Mouse (Mus musculus) MEL (cell line): Measurements from ENCODE around the gene Ubash3b. TPM values are rescaled to one million over a fixed set of nuclear protein-coding genes. Genes with fewer than 3 reads are reported as not detected.

ENCODE experiments used
- DNase-seq: peaks from one replicate; pipeline ENCODE4 v3.0.0; 2011; ENCODE audit warnings: low read depth, low spot score
- H3K27ac ChIP-seq: 2 replicates; pipeline ENCODE4 v1.5.1; 2012; ENCODE audit warnings: low read depth, mild to moderate bottlenecking, control low read depth, low read length, moderate library complexity; ENCODE audit not compliant: control insufficient read depth
- H3K27me3 ChIP-seq, 2 experiments: fragments of 150-350 bp in 1 of 2; sonication (generic) in 1 of 2; 2 replicates each; pipeline ENCODE4 v1.6.1; 2012; ENCODE audit warnings: low read length in 2 of 2, mild to moderate bottlenecking in 2 of 2, improper control_type of control experiment in 1 of 2, moderate library complexity in 1 of 2; ENCODE audit not compliant: insufficient read depth in 2 of 2, control insufficient read depth in 1 of 2
- H3K36me3 ChIP-seq, 2 experiments: 2 replicates each; pipeline ENCODE4 v1.6.1; 2012 to 2014; ENCODE audit warnings: low read length in 2 of 2, improper control_type of control experiment in 1 of 2, inconsistent platforms in 1 of 2, mild to moderate bottlenecking in 1 of 2; ENCODE audit not compliant: insufficient read depth in 2 of 2, control insufficient read depth in 1 of 2
- H3K4me1 ChIP-seq, 2 experiments: fragments of 150-350 bp in 1 of 2; sonication (generic) in 1 of 2; 2 replicates each; pipeline ENCODE4 v1.6.1; 2012; ENCODE audit warnings: low read length in 2 of 2, improper control_type of control experiment in 1 of 2, mild to moderate bottlenecking in 1 of 2; ENCODE audit not compliant: insufficient read depth in 2 of 2, control insufficient read depth in 1 of 2
- H3K4me3 ChIP-seq, 2 experiments: fragments of 150-350 bp in 1 of 2; sonication (generic) in 1 of 2; 2 replicates each; pipeline ENCODE4 v1.5.1; 2012; ENCODE audit warnings: low read depth in 2 of 2, low read length in 2 of 2, mild to moderate bottlenecking in 2 of 2, moderate library complexity in 2 of 2, control low read depth in 1 of 2, improper control_type of control experiment in 1 of 2; ENCODE audit not compliant: control insufficient read depth in 1 of 2, insufficient read depth in 1 of 2
- H3K79me2 ChIP-seq: 2 replicates; pipeline ENCODE4 v1.6.1; 2012; ENCODE audit warnings: mild to moderate bottlenecking, low read length, moderate library complexity; ENCODE audit not compliant: control insufficient read depth, poor library complexity, insufficient read depth
- H3K9ac ChIP-seq: 2 replicates; pipeline ENCODE4 v1.6.1; 2012; ENCODE audit warnings: low read depth, mild to moderate bottlenecking, control low read depth, low read length, moderate library complexity; ENCODE audit not compliant: control insufficient read depth, poor library complexity, severe bottlenecking
- H3K9me3 ChIP-seq: fragments of 150-350 bp; sonication (generic); replicated peaks from 2 replicates; pipeline ENCODE4 v1.6.1; 2012; ENCODE audit warnings: mild to moderate bottlenecking, low read length, improper control_type of control experiment, moderate library complexity; ENCODE audit not compliant: insufficient read depth
- BHLHE40 ChIP-seq: IDR thresholded peaks from 2 replicates; pipeline ENCODE4 v1.6.1; 2012; ENCODE audit warnings: low read depth, mild to moderate bottlenecking, inconsistent platforms, low read length, improper control_type of control experiment, borderline replicate concordance
- CTCF ChIP-seq, 3 experiments: IDR thresholded peaks in 2 of 3; conservative IDR thresholded peaks in 1 of 3; 2 replicates each; pipeline ENCODE4 v1.5.1; 2011 to 2012; ENCODE audit warnings: low read length in 3 of 3, low read depth in 2 of 3, mild to moderate bottlenecking in 2 of 3, improper control_type of control experiment in 1 of 3, inconsistent platforms in 1 of 3, mixed read lengths in 1 of 3, moderate library complexity in 1 of 3; ENCODE audit not compliant: control insufficient read depth in 1 of 3, insufficient read depth in 1 of 3, poor library complexity in 1 of 3, severe bottlenecking in 1 of 3
- E2F4 ChIP-seq: IDR thresholded peaks from 2 replicates; pipeline ENCODE4 v1.6.1; 2011; ENCODE audit warnings: low read depth, low read length, improper control_type of control experiment, borderline replicate concordance
- ETS1 ChIP-seq: IDR thresholded peaks from 2 replicates; pipeline ENCODE4 v1.6.1; 2012; ENCODE audit warnings: low read depth, mild to moderate bottlenecking, inconsistent platforms, low read length, improper control_type of control experiment, moderate library complexity
- GABPA ChIP-seq: IDR thresholded peaks from 2 replicates; pipeline ENCODE4 v1.6.1; 2012; ENCODE audit warnings: low read depth, mild to moderate bottlenecking, inconsistent platforms, low read length, improper control_type of control experiment, moderate library complexity
- GATA1 ChIP-seq: IDR thresholded peaks from 2 replicates; pipeline ENCODE4 v1.6.1; 2011; ENCODE audit warnings: low read depth, low read length, improper control_type of control experiment
- HCFC1 ChIP-seq: IDR thresholded peaks from 2 replicates; pipeline ENCODE4 v1.6.1; 2012; ENCODE audit warnings: low read depth, mild to moderate bottlenecking, inconsistent platforms, low read length, improper control_type of control experiment, moderate library complexity
- KAT2A ChIP-seq: conservative IDR thresholded peaks from 2 replicates; pipeline ENCODE4 v1.6.1; 2012; ENCODE audit warnings: low read depth, low read length, improper control_type of control experiment, inconsistent platforms
- MAZ ChIP-seq: IDR thresholded peaks from 2 replicates; pipeline ENCODE4 v1.6.1; 2012; ENCODE audit warnings: low read depth, mild to moderate bottlenecking, inconsistent platforms, low read length, improper control_type of control experiment
- MYC ChIP-seq: IDR thresholded peaks from 2 replicates; pipeline ENCODE4 v1.6.1; 2011; ENCODE audit warnings: low read depth, mild to moderate bottlenecking, low read length, improper control_type of control experiment, moderate library complexity
- NELFE ChIP-seq: IDR thresholded peaks from 2 replicates; pipeline ENCODE4 v1.6.1; 2011; ENCODE audit warnings: low read depth, low read length, improper control_type of control experiment
- POLR2AphosphoS5 ChIP-seq: IDR thresholded peaks from 2 replicates; pipeline ENCODE4 v1.6.1; 2012; ENCODE audit warnings: low read depth, borderline replicate concordance, mild to moderate bottlenecking, inconsistent platforms, low read length, moderate library complexity, mixed read lengths
- RAD21 ChIP-seq: IDR thresholded peaks from 2 replicates; pipeline ENCODE4 v1.6.1; 2011; ENCODE audit warnings: mild to moderate bottlenecking, low read depth, low read length, improper control_type of control experiment
- SMC3 ChIP-seq: IDR thresholded peaks from 2 replicates; pipeline ENCODE4 v1.6.1; 2011; ENCODE audit warnings: low read depth, low read length, improper control_type of control experiment
- TBP ChIP-seq: IDR thresholded peaks from 2 replicates; pipeline ENCODE4 v1.8.0; 2011; ENCODE audit warnings: low read depth, low read length, improper control_type of control experiment
- TCF12 ChIP-seq: IDR thresholded peaks from 2 replicates; pipeline ENCODE4 v1.6.1; 2014; ENCODE audit warnings: low read depth, mild to moderate bottlenecking, inconsistent platforms, low read length, improper control_type of control experiment, moderate library complexity
- USF1 ChIP-seq: IDR thresholded peaks from 2 replicates; pipeline ENCODE4 v1.6.1; 2014; ENCODE audit warnings: low read depth, mild to moderate bottlenecking, inconsistent platforms, low read length, improper control_type of control experiment, moderate library complexity
- USF2 ChIP-seq, 2 experiments: IDR thresholded peaks; 2 replicates each; pipeline ENCODE4 v1.6.1; 2011 to 2012; ENCODE audit warnings: improper control_type of control experiment in 2 of 2, low read length in 2 of 2, borderline replicate concordance in 1 of 2, inconsistent platforms in 1 of 2, low read depth in 1 of 2, mild to moderate bottlenecking in 1 of 2; ENCODE audit not compliant: insufficient read depth in 1 of 2
- ZC3H11A ChIP-seq: IDR thresholded peaks from 2 replicates; pipeline ENCODE4 v1.6.1; 2012; ENCODE audit warnings: low read depth, mild to moderate bottlenecking, inconsistent platforms, low read length, improper control_type of control experiment
- polyA plus RNA-seq, 2 experiments: library from polyadenylated mRNA; stranded (reverse) in 1 of 2; unstranded in 1 of 2; fragments of >175 nt in 1 of 2; fragments of >200 nt in 1 of 2; gene quantifications; 2 replicates each; pipeline versions ENCODE4 v1.2.1 to v1.2.4; 2012; ENCODE audit warnings: low replicate concordance in 2 of 2, low read depth in 1 of 2; ENCODE audit not compliant: insufficient read length in 2 of 2, insufficient read depth in 1 of 2, missing spikeins in 1 of 2
- total RNA-seq: library from RNA; depleted of rRNA; stranded (reverse); fragments of 300-350 nt; gene quantifications from 2 replicates; pipeline ENCODE4 v1.2.3, GENCODE M21; 2012

Ubash3b gene
- total and polyA plus RNA-seq, 3 experiments: 5.4 to 11.3 TPM; not detected in 1

GRCm38 (mm10) chr9:41190745-41191482 is 29.4 kb upstream of the Ubash3b start:
- H3K9me3 ChIP-seq: no peaks in the 10 kb centered on the region
- TF ChIP-seq GATA1 (no peak), TCF12 (no peak), USF1 (no peak), SMC3 (peak; percentile 98), E2F4 (no peak), RAD21 (peak; percentile 95), CTCF (IDR thresholded peaks at IDR 0.05 in 2 of 3, conservative IDR thresholded peaks at IDR 0.05 in 1 of 3; ENCODE audit: control insufficient read depth in 1 of 3, insufficient read depth in 1 of 3, low read depth in 2 of 3, low read length in 3 of 3, poor library complexity in 1 of 3, severe bottlenecking in 1 of 3) (peak; percentile 94 to 97 (median 95)), POLR2AphosphoS5 (no peak), TBP (no peak), BHLHE40 (no peak), KAT2A (no peak), ZC3H11A (peak; percentile 98)
- H3K79me2 ChIP-seq: no peaks in the 10 kb centered on the region
- peaks cover 0 to 4% of the 10 kb centered on the region in 2 experiments; a peak in 2 of 4 replicates for H3K4me1 ChIP-seq
- H3K27ac ChIP-seq: no peak overlapping the region
- peak; percentile 84 for DNase-seq
- H3K4me3 ChIP-seq: no peak overlapping the region
- peaks cover 0 to 3% of the 10 kb centered on the region in 2 experiments; a peak in 1 of 4 replicates for H3K36me3 ChIP-seq
- no peak overlapping the region for H3K9ac ChIP-seq
- no peaks in the 10 kb centered on the region for H3K27me3 ChIP-seq

- no peak for TF ChIP-seq ETS1
- no peak for TF ChIP-seq GABPA
- no peak for TF ChIP-seq ZC3H11A
- no peak for TF ChIP-seq RAD21
- no peak for TF ChIP-seq USF2 (IDR thresholded peaks at IDR 0.05; ENCODE audit: borderline replicate concordance in 1 of 2, insufficient read depth in 1 of 2, low read depth in 1 of 2, low read length in 2 of 2)
- no peak for TF ChIP-seq NELFE
- TF ChIP-seq MYC: no peak
- no peak for TF ChIP-seq MAZ
- TF ChIP-seq HCFC1: no peak
- no peak for TF ChIP-seq SMC3
- TF ChIP-seq KAT2A: no peak
- Histone ChIP-seq H3K27me3 (no peaks in the 10 kb centered on the region), H3K9me3 (no peaks in the 10 kb centered on the region), H3K9ac (no peak overlapping the region), H3K4me3 (no peak overlapping the region), H3K36me3 (no peaks in the 10 kb centered on the region), H3K27ac (no peak overlapping the region), H3K79me2 (no peaks in the 10 kb centered on the region), H3K4me1 (no peaks in the 10 kb centered on the region)
- no peak for DNase-seq
These were observed 26.4 kb upstream of the Ubash3b start for GRCm38 (mm10) chr9:41187939-41188338.
